Mouse (Mus musculus): ENCODE data around the gene Plin3. TPM values are rescaled to one million over a fixed set of nuclear protein-coding genes. Genes with fewer than 3 reads are reported as not detected.

The Plin3 gene
- polyA plus RNA-seq, 1 experiment from 2014 or later, result 59.1 TPM

- Histone ChIP-seq H3K27me3 (replicated peaks) (no peaks in the 10 kb centered on the region), H3K9ac (peak overlapping the region; percentile 38), H3K36me3 (peaks cover 49% of the 10 kb centered on the region), H3K4me3 (no peak overlapping the region), H3K4me1 (replicated peaks) (peaks cover 45% of the 10 kb centered on the region), H3K9me3 (replicated peaks) (no peaks in the 10 kb centered on the region), H3K4me2 (no peak overlapping the region), H3K27ac (ENCODE audit: poor library complexity, severe bottlenecking) (no peak overlapping the region)
- ATAC-seq (ENCODE audit: insufficient number of reproducible peaks, low FRiP score), result no peak
- 81% methylated on average over 7 of the region's 7 CpGs for WGBS
These were observed 19.2 kb downstream of the Plin3 start for GRCm38 (mm10) chr17:56273482-56273881.

- ATAC-seq (ENCODE audit: insufficient number of reproducible peaks, low FRiP score), result no peak
- H3K4me2 ChIP-seq, result no peak overlapping the region
- no peaks in the 10 kb centered on the region for H3K9me3 ChIP-seq (replicated peaks)
- no peaks in the 10 kb centered on the region for H3K27me3 ChIP-seq (replicated peaks)
- H3K36me3 ChIP-seq, result peaks cover 46% of the 10 kb centered on the region
- WGBS, result 77% methylated on average over 3 of the region's 3 CpGs
- H3K27ac ChIP-seq (ENCODE audit: poor library complexity, severe bottlenecking), result no peak overlapping the region
- H3K4me3 ChIP-seq, result no peak overlapping the region
- H3K9ac ChIP-seq, result no peak overlapping the region
- H3K4me1 ChIP-seq (replicated peaks), result peaks cover 36% of the 10 kb centered on the region
These were observed 20.0 kb downstream of the Plin3 start for GRCm38 (mm10) chr17:56272644-56273043.

- 82% methylated on average over 12 of the region's 12 CpGs for WGBS
These were observed 20.9 kb downstream of the Plin3 start for GRCm38 (mm10) chr17:56271609-56272253.

GRCm38 (mm10) chr17:56269741-56270140, 22.9 kb downstream of the Plin3 start:
- peaks cover 53% of the 10 kb centered on the region for H3K36me3 ChIP-seq
- no peaks in the 10 kb centered on the region for H3K27me3 ChIP-seq (replicated peaks)
- peak overlapping the region; percentile 60 for H3K9ac ChIP-seq
- no peaks in the 10 kb centered on the region for H3K9me3 ChIP-seq (replicated peaks)
- H3K4me2 ChIP-seq, result peak overlapping the region; percentile 66
- peak overlapping the region; percentile 62 for H3K27ac ChIP-seq (ENCODE audit: poor library complexity, severe bottlenecking)
- 75% methylated on average over 3 of the region's 3 CpGs for WGBS
- H3K4me1 ChIP-seq (replicated peaks), result peaks cover 35% of the 10 kb centered on the region
- ATAC-seq (ENCODE audit: insufficient number of reproducible peaks, low FRiP score), result 0 out of 2 replicates have a peak, but pooled peaks have one; percentile 5
- peak overlapping the region; percentile 30 for H3K4me3 ChIP-seq

More at GRCm38 (mm10) chr17:56271609-56272253, 20.9 kb downstream of the Plin3 start:
- Histone ChIP-seq H3K27me3 (replicated peaks) (no peaks in the 10 kb centered on the region), H3K9me3 (replicated peaks) (no peaks in the 10 kb centered on the region), H3K27ac (ENCODE audit: poor library complexity, severe bottlenecking) (no peak overlapping the region), H3K4me1 (replicated peaks) (peaks cover 28% of the 10 kb centered on the region), H3K9ac (no peak overlapping the region), H3K4me2 (no peak overlapping the region), H3K36me3 (peaks cover 46% of the 10 kb centered on the region), H3K4me3 (no peak overlapping the region)
- ATAC-seq (ENCODE audit: insufficient number of reproducible peaks, low FRiP score), result no peak

GRCm38 (mm10) chr17:56269153-56269630, 23.5 kb downstream of the Plin3 start:
- peak overlapping the region; percentile 66 for H3K4me2 ChIP-seq
- no peaks in the 10 kb centered on the region for H3K27me3 ChIP-seq (replicated peaks)
- H3K36me3 ChIP-seq, result peaks cover 52% of the 10 kb centered on the region
- peak overlapping the region; percentile 30 for H3K4me3 ChIP-seq
- 21% methylated on average over 12 of the region's 12 CpGs for WGBS
- H3K9ac ChIP-seq, result peak overlapping the region; percentile 60
- H3K9me3 ChIP-seq (replicated peaks), result no peaks in the 10 kb centered on the region
- peak overlapping the region; percentile 62 for H3K27ac ChIP-seq (ENCODE audit: poor library complexity, severe bottlenecking)
- ATAC-seq (ENCODE audit: insufficient number of reproducible peaks, low FRiP score), result peak; percentile 77
- peaks cover 31% of the 10 kb centered on the region for H3K4me1 ChIP-seq (replicated peaks)

GRCm38 (mm10) chr17:56266271-56266670, 26.4 kb downstream of the Plin3 start:
- Histone ChIP-seq H3K36me3 (peaks cover 35% of the 10 kb centered on the region), H3K4me3 (no peak overlapping the region), H3K9me3 (replicated peaks) (no peaks in the 10 kb centered on the region), H3K4me2 (no peak overlapping the region), H3K9ac (0 out of 2 replicates have a peak overlapping the region, but pooled peaks have one; percentile 10), H3K27me3 (replicated peaks) (no peaks in the 10 kb centered on the region), H3K4me1 (replicated peaks) (peaks cover 35% of the 10 kb centered on the region), H3K27ac (ENCODE audit: poor library complexity, severe bottlenecking) (no peak overlapping the region; the same call in 1 of the 2 replicates)
- no peak for ATAC-seq (ENCODE audit: insufficient number of reproducible peaks, low FRiP score)
- 40% methylated on average over 3 of the region's 3 CpGs for WGBS

GRCm38 (mm10) chr17:56265869-56266268, 26.8 kb downstream of the Plin3 start:
- Histone ChIP-seq H3K4me1 (replicated peaks) (peaks cover 39% of the 10 kb centered on the region), H3K4me3 (no peak overlapping the region), H3K27me3 (replicated peaks) (no peaks in the 10 kb centered on the region), H3K36me3 (peaks cover 35% of the 10 kb centered on the region), H3K4me2 (no peak overlapping the region), H3K27ac (ENCODE audit: poor library complexity, severe bottlenecking) (no peak overlapping the region; the same call in 1 of the 2 replicates), H3K9me3 (replicated peaks) (no peaks in the 10 kb centered on the region), H3K9ac (0 out of 2 replicates have a peak overlapping the region, but pooled peaks have one; percentile 10)
- 93% methylated on average over 3 of the region's 3 CpGs for WGBS
- no peak for ATAC-seq (ENCODE audit: insufficient number of reproducible peaks, low FRiP score)

GRCm38 (mm10) chr17:56265011-56265410, 27.7 kb downstream of the Plin3 start:
- 89% methylated on average over 4 of the region's 4 CpGs for WGBS

GRCm38 (mm10) chr17:56264020-56264419, 28.7 kb downstream of the Plin3 start:
- H3K4me1 ChIP-seq (replicated peaks), result peaks cover 52% of the 10 kb centered on the region
- peak; percentile 62; the same call in 1 of the 2 replicates for ATAC-seq (ENCODE audit: insufficient number of reproducible peaks, low FRiP score)
- H3K36me3 ChIP-seq, result peaks cover 42% of the 10 kb centered on the region
- no peak overlapping the region for H3K4me2 ChIP-seq
- no peak overlapping the region for H3K4me3 ChIP-seq
- H3K27ac ChIP-seq (ENCODE audit: poor library complexity, severe bottlenecking), result no peak overlapping the region
- no peaks in the 10 kb centered on the region for H3K27me3 ChIP-seq (replicated peaks)
- no peak overlapping the region for H3K9ac ChIP-seq
- no peaks in the 10 kb centered on the region for H3K9me3 ChIP-seq (replicated peaks)
- WGBS, result 20% methylated on average over 8 of the region's 8 CpGs

More at GRCm38 (mm10) chr17:56265011-56265410, 27.7 kb downstream of the Plin3 start:
- H3K4me3 ChIP-seq, result no peak overlapping the region
- H3K36me3 ChIP-seq, result peaks cover 35% of the 10 kb centered on the region
- H3K4me1 ChIP-seq (replicated peaks), result peaks cover 47% of the 10 kb centered on the region
- H3K27ac ChIP-seq (ENCODE audit: poor library complexity, severe bottlenecking), result no peak overlapping the region
- H3K9me3 ChIP-seq (replicated peaks), result no peaks in the 10 kb centered on the region
- no peaks in the 10 kb centered on the region for H3K27me3 ChIP-seq (replicated peaks)
- no peak overlapping the region for H3K9ac ChIP-seq
- H3K4me2 ChIP-seq, result no peak overlapping the region
- no peak for ATAC-seq (ENCODE audit: insufficient number of reproducible peaks, low FRiP score)

GRCm38 (mm10) chr17:56262645-56263094, 30.0 kb downstream of the Plin3 start:
- 0 out of 2 replicates have a peak overlapping the region, but pooled peaks have one; percentile 33 for H3K9ac ChIP-seq
- peak overlapping the region; percentile 81 for H3K27ac ChIP-seq (ENCODE audit: poor library complexity, severe bottlenecking)
- no peak for ATAC-seq (ENCODE audit: insufficient number of reproducible peaks, low FRiP score)
- WGBS, result 59% methylated on average over 3 of the region's 3 CpGs
- H3K4me3 ChIP-seq, result no peak overlapping the region
- peak overlapping the region; percentile 3 for H3K4me2 ChIP-seq
- H3K27me3 ChIP-seq (replicated peaks), result no peaks in the 10 kb centered on the region
- H3K4me1 ChIP-seq (replicated peaks), result peaks cover 65% of the 10 kb centered on the region
- H3K9me3 ChIP-seq (replicated peaks), result no peaks in the 10 kb centered on the region
- peaks cover 56% of the 10 kb centered on the region for H3K36me3 ChIP-seq

- Histone ChIP-seq H3K4me1 (replicated peaks) (peaks cover 65% of the 10 kb centered on the region), H3K9me3 (replicated peaks) (no peaks in the 10 kb centered on the region), H3K27me3 (replicated peaks) (no peaks in the 10 kb centered on the region), H3K4me3 (no peak overlapping the region), H3K4me2 (0 out of 2 replicates have a peak overlapping the region, but pooled peaks have one; percentile 20), H3K9ac (peak overlapping the region; percentile 49; the same call in 1 of the 2 replicates), H3K36me3 (peaks cover 57% of the 10 kb centered on the region), H3K27ac (ENCODE audit: poor library complexity, severe bottlenecking) (peak overlapping the region; percentile 42; the same call in 1 of the 2 replicates)
- WGBS, result 55% methylated on average over 3 of the region's 3 CpGs
- ATAC-seq (ENCODE audit: insufficient number of reproducible peaks, low FRiP score), result no peak
These were observed 31.5 kb downstream of the Plin3 start for GRCm38 (mm10) chr17:56261166-56261565.
